Mouse (Mus musculus): ENCODE results near the gene Tmem176b.
"Not testable (repeated sequence)": the region's sequence is repeated elsewhere in the genome, so short reads cannot be mapped to it uniquely, and the experiment has no call there.

Tmem176b gene

GRCm38 (mm10) chr6:48842111-48842842, 981 bp upstream of the Tmem176b start:
- DNase-seq (ENCODE audit: inconsistent ontology term) = no peak

DNA sequence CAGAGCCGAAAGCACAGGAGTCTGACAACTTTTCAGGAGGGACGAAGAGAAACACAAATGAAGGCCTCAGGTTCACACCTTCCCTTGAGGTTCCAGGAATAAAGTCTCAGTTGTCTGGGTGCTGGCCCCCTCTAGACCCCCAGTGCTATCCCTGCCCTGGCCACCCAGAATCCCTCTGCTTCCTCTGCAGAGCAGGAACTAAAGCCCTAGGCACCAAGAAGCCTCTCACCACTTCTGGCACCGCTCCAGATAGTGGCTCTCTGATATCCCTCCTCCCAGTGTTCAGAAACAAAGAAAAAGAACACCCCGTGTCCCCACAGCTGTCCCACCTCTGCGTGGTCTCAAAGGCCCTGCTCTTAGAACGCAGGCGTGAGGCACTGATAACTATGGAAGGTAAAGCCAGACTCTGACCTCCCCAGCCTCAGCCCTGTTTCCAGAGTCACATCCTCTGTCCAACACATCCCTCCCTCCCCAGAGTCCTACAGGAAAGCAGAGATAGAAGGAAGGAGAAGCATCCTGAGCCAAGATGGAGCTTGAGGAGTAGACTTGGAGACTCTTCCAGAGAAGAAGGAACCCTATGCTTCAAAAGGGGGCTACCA, 826 bp downstream of the Tmem176b start, which contains the start of gene Tmem176a:
Gene Tmem176a (plus strand): TSS at position 549 of the 599 bp plus-strand sequence.
- no peak for DNase-seq (ENCODE audit: inconsistent ontology term)

GRCm38 (mm10) chr6:48838321-48839080, 2.8 kb downstream of the Tmem176b start:
- DNase-seq (ENCODE audit: inconsistent ontology term) = no peak

DNA sequence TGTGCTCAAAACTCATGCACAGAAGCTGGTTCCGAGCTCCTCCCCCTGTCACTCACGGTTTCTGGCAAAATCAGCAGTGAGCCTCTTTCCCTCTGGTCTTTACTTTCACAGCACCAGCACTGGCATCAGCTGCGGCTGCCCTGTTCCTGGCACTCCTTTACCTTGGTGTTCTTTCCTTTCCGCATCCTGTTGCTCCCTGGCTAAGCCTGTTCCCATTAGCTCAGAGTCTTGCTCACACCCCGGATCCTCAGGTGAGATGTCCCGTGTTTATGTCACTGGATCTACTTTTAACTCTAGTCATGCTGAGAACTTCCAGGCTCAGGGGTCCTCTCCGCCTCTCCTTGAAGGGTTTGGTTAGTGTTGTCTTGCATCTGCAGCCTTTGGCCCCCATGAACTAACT, 3.8 kb downstream of the Tmem176b start:
- no peak for DNase-seq (ENCODE audit: inconsistent ontology term)

- no peak for DNase-seq (ENCODE audit: inconsistent ontology term)
Measured at GRCm38 (mm10) chr6:48836146-48836545, 5.2 kb downstream of the Tmem176b start.

DNA sequence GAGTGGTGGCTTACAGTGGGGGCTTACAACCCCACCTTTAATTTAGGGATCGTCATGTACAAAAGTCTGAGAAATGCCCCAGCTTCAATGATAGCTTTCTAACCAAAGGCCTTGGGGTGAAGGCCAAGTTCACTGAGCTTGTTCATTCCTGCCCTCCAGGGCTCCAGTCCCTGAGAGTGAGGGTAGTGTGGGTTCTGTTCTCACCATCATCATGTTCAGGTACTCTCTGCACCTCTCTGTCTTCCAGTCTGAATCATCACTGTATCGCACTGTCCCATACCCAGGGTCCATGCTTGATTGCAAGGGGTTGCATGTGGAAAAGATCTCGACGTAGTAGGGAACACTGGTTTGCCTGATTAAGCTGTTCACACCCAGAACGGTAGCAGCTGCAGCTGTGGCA, 6.1 kb downstream of the Tmem176b start:
- no peak for DNase-seq (ENCODE audit: inconsistent ontology term)

GRCm38 (mm10) chr6:48833515-48833914, 7.8 kb downstream of the Tmem176b start:
- no peak for DNase-seq (ENCODE audit: inconsistent ontology term)

- DNase-seq (ENCODE audit: inconsistent ontology term) = no peak
Measured at GRCm38 (mm10) chr6:48832426-48832825, 8.9 kb downstream of the Tmem176b start.

- DNase-seq (ENCODE audit: inconsistent ontology term) = no peak
Measured at GRCm38 (mm10) chr6:48831141-48831540, 10.2 kb downstream of the Tmem176b start.

DNA sequence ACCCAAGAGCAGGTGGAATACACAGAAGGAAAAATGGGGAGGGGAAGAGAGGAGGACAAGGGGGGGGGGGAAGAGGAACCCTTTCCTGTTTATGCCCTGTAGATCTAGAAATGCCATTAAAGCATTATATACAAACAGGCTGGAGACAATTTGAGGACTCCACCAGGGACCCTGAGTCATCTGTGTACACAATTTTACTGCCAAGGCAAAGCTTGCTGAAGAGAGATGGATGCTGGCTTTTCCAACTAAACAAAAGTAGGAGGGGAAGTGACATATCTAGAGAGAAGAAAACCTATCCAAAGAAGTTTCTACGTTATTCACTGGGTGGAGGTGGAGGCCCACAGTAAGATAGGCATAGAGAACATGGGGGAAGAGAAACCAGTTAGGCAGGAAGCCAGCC, 11.1 kb downstream of the Tmem176b start:
- DNase-seq (ENCODE audit: inconsistent ontology term) = no peak

GRCm38 (mm10) chr6:48829651-48830050, 11.6 kb downstream of the Tmem176b start:
- peak; percentile 30 for DNase-seq (ENCODE audit: inconsistent ontology term)

- peak; percentile 67 for DNase-seq (ENCODE audit: inconsistent ontology term)
Measured at GRCm38 (mm10) chr6:48828976-48829375, 12.3 kb downstream of the Tmem176b start.

- DNase-seq (ENCODE audit: inconsistent ontology term) = no peak
Measured at GRCm38 (mm10) chr6:48825016-48825415, 16.3 kb downstream of the Tmem176b start.

DNA sequence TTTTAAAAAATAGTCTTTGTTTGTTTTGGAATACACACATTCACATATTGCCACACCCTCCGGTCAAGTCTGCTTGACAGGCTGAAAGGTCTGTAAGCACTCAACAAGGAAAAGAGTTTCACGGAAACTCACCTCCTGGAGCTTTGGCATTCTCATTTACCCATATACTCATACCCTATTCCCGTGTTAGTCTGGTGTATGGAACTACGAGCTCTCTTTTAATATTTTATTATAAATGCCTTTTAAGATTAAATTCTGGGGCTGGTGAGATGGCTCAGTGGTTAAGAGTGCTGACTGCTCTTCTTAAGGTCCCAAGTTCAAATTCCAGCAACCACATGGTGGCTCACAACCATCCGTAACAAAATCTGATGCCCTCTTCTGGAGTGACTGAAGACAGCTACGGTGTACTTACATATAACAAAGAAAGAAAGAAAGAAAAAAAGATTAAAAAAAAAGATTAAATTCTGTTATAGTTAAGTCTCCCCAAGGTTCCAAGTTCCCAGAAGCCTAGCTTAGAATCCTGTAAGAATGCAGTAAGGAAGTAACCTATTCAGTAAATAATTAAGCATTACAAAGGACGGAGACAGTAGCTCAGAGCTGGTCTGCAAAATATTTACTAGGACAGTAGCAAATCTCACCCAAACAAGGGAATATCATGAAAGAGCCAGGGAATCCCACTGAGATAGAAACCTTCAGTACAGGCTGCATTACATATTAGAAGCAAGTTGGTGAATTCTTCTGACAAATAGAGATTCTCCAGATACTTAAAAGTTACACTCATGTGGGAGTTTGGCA, 19.1 kb downstream of the Tmem176b start:
- not testable (repeated sequence) for DNase-seq (ENCODE audit: inconsistent ontology term)

- DNase-seq (ENCODE audit: inconsistent ontology term) = peak; percentile 60
Measured at GRCm38 (mm10) chr6:48817815-48818214, 23.5 kb downstream of the Tmem176b start.

- DNase-seq (ENCODE audit: inconsistent ontology term) = no peak
Measured at GRCm38 (mm10) chr6:48815013-48815412, 26.3 kb downstream of the Tmem176b start.

GRCm38 (mm10) chr6:48809494-48810219, 31.6 kb downstream of the Tmem176b start:
- DNase-seq (ENCODE audit: inconsistent ontology term) = no peak

GRCm38 (mm10) chr6:48806746-48807145, 34.5 kb downstream of the Tmem176b start:
- no peak for DNase-seq (ENCODE audit: inconsistent ontology term)

DNA sequence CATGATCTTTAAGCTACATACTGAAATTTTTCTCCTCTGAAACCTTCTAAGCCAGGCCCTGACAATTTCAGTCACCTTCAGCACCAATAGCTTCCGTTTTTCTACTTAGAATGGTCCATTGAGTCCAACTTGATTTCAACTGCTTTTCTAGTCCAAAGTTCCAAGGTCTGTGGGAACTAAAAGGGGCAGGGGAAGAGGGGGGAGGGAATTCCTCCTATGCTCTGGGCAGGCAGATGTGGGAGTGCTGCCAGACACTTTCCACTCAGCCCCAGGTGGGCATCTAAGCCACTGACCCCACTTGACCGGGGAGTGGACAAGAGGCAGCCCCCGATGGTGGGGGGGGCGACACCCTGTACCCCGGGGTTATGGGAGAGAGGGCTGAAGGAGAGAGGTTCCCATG, 37.0 kb downstream of the Tmem176b start:
- no peak for DNase-seq (ENCODE audit: inconsistent ontology term)

GRCm38 (mm10) chr6:48803406-48804051, 37.8 kb downstream of the Tmem176b start:
- peak; percentile 58 for DNase-seq (ENCODE audit: inconsistent ontology term)

- no peak for DNase-seq (ENCODE audit: inconsistent ontology term)
Measured at GRCm38 (mm10) chr6:48801897-48802296, 39.4 kb downstream of the Tmem176b start.

Measured in Muller cell, postnatal 12 days (primary cell).